Mouse (Mus musculus) gastrocnemius, adult 2 months (tissue): ENCODE measurements around the gene Dgkg. TPM values are rescaled to one million over a fixed set of nuclear protein-coding genes. Genes with fewer than 3 reads are reported as not detected.
A peak's percentile ranks its signal among the peaks of the same experiment; 100 is the strongest.

ENCODE experiments used
- DNase-seq: peaks from one replicate; pipeline ENCODE4 v3.0.0; 2022
- H3K27ac ChIP-seq: fragments of 200-600 bp; 2 replicates; pipeline ENCODE4 v1.8.1; 2022; ENCODE audit warnings: mild to moderate bottlenecking
- H3K4me3 ChIP-seq: fragments of 200-600 bp; 2 replicates; pipeline ENCODE4 v1.8.1; 2022; ENCODE audit warnings: mild to moderate bottlenecking, moderate library complexity
- CTCF ChIP-seq: fragments of 200-600 bp; IDR thresholded peaks from 2 replicates; pipeline ENCODE4 v1.8.1; 2022; ENCODE audit warnings: antibody characterized with exemption, mild to moderate bottlenecking, moderate library complexity
- intact Hi-C: fragments of 180-260 bp; cut with DNase I; formaldehyde crosslinking; loops from one replicate; pipeline ENCODE4 v1.15.1; 2025
- total RNA-seq, 2 experiments: library from RNA; stranded (reverse); gene quantifications; 2 replicates each; pipeline ENCODE4 v1.2.3; 2021

The Dgkg gene
- total RNA-seq, 2 experiments from 2014 or later, result 0.41 to 0.70 TPM

- TF ChIP-seq CTCF, result no peak
- H3K27ac ChIP-seq, result no peak overlapping the region
Observed at GRCm38 (mm10) chr16:22448093-22448492, 208.9 kb downstream of the Dgkg start.

DNA sequence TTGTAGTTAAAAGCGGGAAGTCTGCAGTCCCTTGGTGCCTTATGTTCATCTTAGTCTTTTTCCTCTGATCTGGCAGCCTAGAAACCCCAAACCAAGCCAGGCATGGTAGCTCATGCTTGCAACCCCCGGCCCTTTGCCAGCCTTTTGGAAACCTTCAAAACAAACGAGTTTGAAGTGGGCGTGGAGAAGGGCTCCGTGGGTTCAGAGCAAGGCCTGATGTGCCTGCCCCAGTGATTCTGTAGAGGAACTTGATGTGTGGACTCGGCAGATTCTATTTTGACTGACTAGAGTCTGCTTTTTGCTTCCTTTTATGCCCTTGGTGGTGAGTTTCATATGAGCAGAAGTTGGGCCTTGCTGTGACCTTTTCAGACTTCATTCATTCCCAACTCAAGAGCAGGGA is 212.2 kb downstream of the Dgkg start:
- no peak for DNase-seq
- Histone ChIP-seq H3K27ac (no peak overlapping the region), H3K4me3 (no peak overlapping the region)
- TF ChIP-seq CTCF, result no peak
- intact Hi-C loops, result loop anchor here (5.0 kb wide), 2 partner anchors 103 to 177 kb away; partner anchors contain the start of gene Tra2b

More at GRCm38 (mm10) chr16:22448093-22448492, 208.9 kb downstream of the Dgkg start:
- no peak for DNase-seq
- intact Hi-C loops, result no loop called here
- no peak overlapping the region for H3K4me3 ChIP-seq

GRCm38 (mm10) chr16:22442202-22442601 is 214.8 kb downstream of the Dgkg start:
- H3K27ac ChIP-seq, result no peak overlapping the region
- DNase-seq, result no peak
- H3K4me3 ChIP-seq, result no peak overlapping the region
- no peak for TF ChIP-seq CTCF
- intact Hi-C loops, result loop anchor here (5.0 kb wide), 2 partner anchors 105 to 175 kb away; partner anchors contain the start of gene Tra2b

GRCm38 (mm10) chr16:22441317-22441716 is 215.7 kb downstream of the Dgkg start:
- intact Hi-C loops, result loop anchor here (5.0 kb wide), 2 partner anchors 106 to 174 kb away; partner anchors contain the start of gene Tra2b
- TF ChIP-seq CTCF, result no peak
- DNase-seq, result no peak
- Histone ChIP-seq H3K4me3 (no peak overlapping the region), H3K27ac (0 out of 2 replicates have a peak overlapping the region, but pooled peaks have one; percentile 83)

DNA sequence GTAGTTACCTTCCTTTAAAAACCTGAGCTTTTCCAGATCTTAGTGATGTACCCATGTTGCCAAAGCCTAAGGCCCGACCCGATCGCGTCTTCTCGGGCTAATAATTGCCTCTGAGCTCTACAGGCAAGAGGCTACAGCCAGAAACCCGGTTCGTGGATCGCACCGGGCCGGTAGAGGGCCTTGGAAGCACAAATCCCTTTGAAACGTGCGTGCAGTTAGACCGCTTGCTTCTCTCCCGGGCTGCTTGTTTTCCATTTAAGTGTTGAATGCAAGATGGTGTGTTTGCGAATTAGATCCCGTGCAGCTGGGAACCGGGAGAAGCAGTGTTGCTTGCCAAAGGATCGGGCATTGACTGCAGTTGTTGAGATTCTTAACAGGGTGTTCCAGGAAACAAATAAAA is 216.8 kb downstream of the Dgkg start:
- peak overlapping the region; percentile 83 for H3K27ac ChIP-seq
- TF ChIP-seq CTCF, result peak; percentile 34

GRCm38 (mm10) chr16:22439499-22440177 is 217.4 kb downstream of the Dgkg start, which contains the start of gene Etv5:
TSS of gene Etv5 (minus strand) at chr16:22439719.
- peak; percentile 100 for DNase-seq
- Histone ChIP-seq H3K27ac (peak within 1 kb of the TSS; percentile 83), H3K4me3 (peak within 1 kb of the TSS; percentile 94)
- no peak for TF ChIP-seq CTCF
- intact Hi-C loops, result loop anchor here (5.0 kb wide), 3 partner anchors 108 to 327 kb away; partner anchors contain the start of gene Tra2b

More for the DNA sequence above, 216.8 kb downstream of the Dgkg start:
- intact Hi-C loops, result loop anchor here (5.0 kb wide), 2 partner anchors 107 to 173 kb away; partner anchors contain the start of gene Tra2b
- peak; percentile 67 for DNase-seq
- H3K4me3 ChIP-seq, result peak overlapping the region; percentile 94

GRCm38 (mm10) chr16:22438441-22439373 is 218.3 kb downstream of the Dgkg start:
- Histone ChIP-seq H3K4me3 (peak overlapping the region; percentile 94), H3K27ac (peak overlapping the region; percentile 83)
- DNase-seq, result peak; percentile 79
- intact Hi-C loops, result loop anchor here (5.0 kb wide), 1 partner anchor 326 kb away; no protein-coding TSS in a partner anchor
- TF ChIP-seq CTCF, result no peak

- H3K27ac ChIP-seq, result no peak overlapping the region
- H3K4me3 ChIP-seq, result no peak overlapping the region
- TF ChIP-seq CTCF, result no peak
- intact Hi-C loops, result loop anchor here (5.0 kb wide), 1 partner anchor 324 kb away; no protein-coding TSS in a partner anchor
- DNase-seq, result no peak
Observed at GRCm38 (mm10) chr16:22436106-22436505, 220.9 kb downstream of the Dgkg start.

DNA sequence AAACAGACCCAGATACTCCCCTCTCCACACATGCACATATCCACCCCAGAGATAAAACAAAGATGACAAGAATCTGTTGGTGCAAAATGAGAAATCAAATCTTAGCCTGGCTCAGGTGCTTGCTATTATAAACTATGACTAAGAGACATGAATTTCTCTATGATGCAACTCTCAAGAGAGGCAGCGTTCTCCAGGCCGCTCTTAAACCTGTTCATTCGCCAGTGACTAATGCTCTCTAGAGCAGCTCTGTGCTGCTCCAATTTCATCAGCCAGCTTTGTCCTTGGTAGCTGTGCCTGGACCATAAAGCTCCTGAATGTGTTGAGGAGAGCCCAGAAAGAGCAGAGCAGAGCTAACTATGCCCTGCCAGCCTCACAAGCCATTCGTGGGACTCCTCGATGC is 222.5 kb downstream of the Dgkg start:
- Histone ChIP-seq H3K4me3 (no peak overlapping the region), H3K27ac (no peak overlapping the region)
- intact Hi-C loops, result no loop called here
- no peak for DNase-seq
- no peak for TF ChIP-seq CTCF

DNA sequence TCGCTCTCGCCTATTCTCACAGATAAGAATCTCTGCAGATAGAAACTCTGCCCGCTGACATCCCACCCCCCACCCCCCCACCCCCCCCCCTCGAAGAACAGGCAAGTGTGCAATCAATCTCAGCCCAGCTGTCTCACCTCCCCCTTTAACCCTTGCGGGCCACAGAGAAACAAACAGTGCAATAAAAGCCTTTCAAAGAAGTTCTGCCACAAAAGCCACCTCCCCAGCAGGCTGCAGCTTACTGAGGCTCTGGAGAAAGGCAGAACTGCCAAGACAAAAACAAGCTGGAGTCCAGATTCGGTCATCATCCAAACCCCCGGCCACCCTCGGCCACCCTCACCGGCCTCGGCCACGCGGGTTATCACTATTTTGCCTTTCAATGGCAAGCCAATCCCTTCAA is 223.1 kb downstream of the Dgkg start:
- intact Hi-C loops, result no loop called here
- no peak for TF ChIP-seq CTCF
- DNase-seq, result no peak
- no peak overlapping the region for H3K27ac ChIP-seq
- H3K4me3 ChIP-seq, result no peak overlapping the region

GRCm38 (mm10) chr16:22431773-22432172 is 225.2 kb downstream of the Dgkg start:
- H3K27ac ChIP-seq, result no peak overlapping the region
- no peak for DNase-seq
- intact Hi-C loops, result no loop called here
- H3K4me3 ChIP-seq, result no peak overlapping the region
- TF ChIP-seq CTCF, result no peak

- no peak for DNase-seq
- no peak for TF ChIP-seq CTCF
- Histone ChIP-seq H3K27ac (no peak overlapping the region), H3K4me3 (no peak overlapping the region)
- intact Hi-C loops, result no loop called here
Observed at GRCm38 (mm10) chr16:22431335-22431734, 225.7 kb downstream of the Dgkg start.
